Mouse (Mus musculus): ENCODE data around the gene Olfr988.
"Not testable (repeated sequence)": the region's sequence is repeated elsewhere in the genome, so short reads cannot be mapped to it uniquely, and the experiment has no call there.

Gene Olfr988

DNA sequence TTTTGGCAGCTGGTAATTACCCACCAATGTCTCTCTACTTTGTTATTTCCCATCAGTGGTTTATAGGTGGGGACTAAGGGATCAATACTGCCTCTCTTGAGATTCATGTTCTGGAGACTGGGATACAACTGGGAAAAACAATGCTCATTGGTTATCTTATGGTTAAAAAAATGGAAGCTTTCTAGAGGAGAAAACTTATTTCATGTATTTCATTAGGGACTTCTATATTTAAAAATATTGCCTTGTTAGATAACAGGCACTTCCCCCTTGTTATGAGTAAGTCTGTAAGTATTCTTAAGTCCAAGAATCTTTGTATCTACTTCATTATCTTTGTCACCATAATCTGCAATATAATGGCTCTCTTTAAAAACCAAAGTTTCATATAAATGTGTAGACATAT, at the start of gene Olfr988:
Gene Olfr988, minus strand, starts transcription at position 101 of the 400 bp plus-strand sequence.
- not testable (repeated sequence) for DNase-seq (ENCODE audit: low read depth)

DNA sequence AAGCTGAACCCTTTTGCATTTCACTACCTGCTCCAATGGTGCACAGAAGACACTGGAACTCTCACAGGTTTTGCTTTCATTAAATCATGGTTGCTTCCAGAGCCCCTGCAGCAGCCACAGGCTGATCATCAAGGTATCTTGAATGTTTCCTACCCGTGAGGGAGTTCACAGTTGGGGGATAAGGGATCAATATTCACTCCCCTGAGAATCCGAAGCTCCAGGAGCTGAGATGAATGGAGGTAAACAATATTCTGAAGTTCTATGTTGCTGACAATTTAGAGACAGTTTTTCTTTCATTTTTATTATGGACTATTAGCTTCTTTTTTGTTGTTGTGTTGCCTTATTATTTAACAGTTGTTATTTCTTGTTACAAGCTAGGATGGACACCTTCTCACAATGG, 46.3 kb upstream of the Olfr988 start, which contains the start of gene Olfr992:
Gene Olfr992, minus strand, starts transcription at position 101 of the 400 bp plus-strand sequence.
- no peak for DNase-seq (ENCODE audit: low read depth)

DNA sequence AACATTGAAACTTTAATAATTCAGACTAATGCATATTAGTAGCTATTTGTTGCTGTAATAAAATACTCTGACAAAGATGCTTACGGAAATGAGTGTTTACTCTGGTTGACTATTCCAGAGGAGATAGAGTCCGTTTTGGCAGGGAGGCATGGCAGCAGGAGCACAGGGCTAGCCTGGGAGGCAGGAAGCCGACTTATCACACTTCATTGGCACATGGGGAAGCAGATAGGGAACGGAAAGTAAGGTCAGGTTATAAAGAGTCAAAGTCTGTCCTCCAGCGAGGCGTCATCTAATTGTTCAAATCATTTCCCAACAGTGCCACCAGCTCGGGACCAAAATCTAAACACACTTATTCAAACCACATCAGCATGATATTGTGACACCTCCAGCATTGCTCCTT, 23.1 kb downstream of the Olfr988 start:
- DNase-seq (ENCODE audit: low read depth): no peak

DNA sequence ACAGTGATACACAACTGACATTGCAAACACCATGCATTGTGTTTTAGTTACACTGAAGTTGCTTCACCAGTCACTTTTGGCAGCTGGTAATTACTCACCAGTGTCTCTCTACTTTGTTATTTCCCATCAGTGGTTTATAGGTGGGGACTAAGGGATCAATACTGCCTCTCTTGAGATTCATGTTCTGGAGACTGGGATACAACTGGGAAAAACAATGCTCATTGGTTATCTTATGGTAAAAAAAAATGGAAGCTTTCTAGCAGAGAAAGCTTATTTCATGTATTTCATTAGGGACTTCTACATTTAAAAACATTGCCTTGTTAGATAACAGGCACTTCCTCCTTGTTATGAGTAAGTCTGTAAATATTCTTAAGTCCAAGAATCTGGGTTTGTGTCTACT, 23.8 kb downstream of the Olfr988 start, which contains the start of gene Olfr987:
Gene Olfr987, minus strand, starts transcription at position 101 of the 400 bp plus-strand sequence.
- not testable (repeated sequence) for DNase-seq (ENCODE audit: low read depth)

DNA sequence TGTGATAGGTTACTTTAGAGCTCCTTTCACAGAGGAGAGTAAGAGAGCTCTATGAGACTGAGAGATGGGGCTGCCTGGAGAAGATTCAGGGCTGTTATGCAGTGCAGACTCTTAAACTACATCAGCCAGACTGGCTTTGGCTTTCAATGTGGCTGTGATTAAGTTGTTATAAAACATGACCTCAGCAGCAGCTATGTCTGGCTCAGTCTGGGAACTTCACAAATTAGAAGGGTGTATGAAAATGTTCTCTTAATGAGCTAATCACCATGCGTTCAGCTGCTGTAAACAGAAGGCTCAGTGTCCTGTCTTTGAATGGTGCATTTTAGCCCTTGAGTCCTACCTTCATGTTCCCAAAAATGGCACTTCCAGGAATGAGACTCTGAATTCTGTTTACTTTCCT, 43.9 kb downstream of the Olfr988 start:
- no peak for DNase-seq (ENCODE audit: low read depth)

Measured in naive thymus-derived CD4-positive, alpha-beta T cell, adult 2 months (primary cell).